Mouse (Mus musculus) brain, embryonic 14.5 days (tissue): ENCODE measurements at regions not wholly inside any gene's neighbourhood (a gene's known extent, or its start where the extent isn't known, plus 50 kb on each side); places are given as distances from the start of the nearest gene placed in this dataset.

Source experiments
- CTCF ChIP-seq: fragments of 200-500 bp; IDR thresholded peaks from 2 replicates; pipeline ENCODE4 v1.5.1; 2012; ENCODE audit warnings: inconsistent platforms, mild to moderate bottlenecking, moderate library complexity, borderline replicate concordance; ENCODE audit not compliant: insufficient read depth, insufficient read length; ENCODE audit errors: extremely low read depth
- POLR2A ChIP-seq: fragments of 200-500 bp; IDR thresholded peaks from 2 replicates; pipeline ENCODE4 v1.6.1; 2012; ENCODE audit warnings: mild to moderate bottlenecking, inconsistent platforms, borderline replicate concordance; ENCODE audit not compliant: poor library complexity, insufficient read depth, insufficient read length, severe bottlenecking; ENCODE audit errors: extremely low read depth

DNA sequence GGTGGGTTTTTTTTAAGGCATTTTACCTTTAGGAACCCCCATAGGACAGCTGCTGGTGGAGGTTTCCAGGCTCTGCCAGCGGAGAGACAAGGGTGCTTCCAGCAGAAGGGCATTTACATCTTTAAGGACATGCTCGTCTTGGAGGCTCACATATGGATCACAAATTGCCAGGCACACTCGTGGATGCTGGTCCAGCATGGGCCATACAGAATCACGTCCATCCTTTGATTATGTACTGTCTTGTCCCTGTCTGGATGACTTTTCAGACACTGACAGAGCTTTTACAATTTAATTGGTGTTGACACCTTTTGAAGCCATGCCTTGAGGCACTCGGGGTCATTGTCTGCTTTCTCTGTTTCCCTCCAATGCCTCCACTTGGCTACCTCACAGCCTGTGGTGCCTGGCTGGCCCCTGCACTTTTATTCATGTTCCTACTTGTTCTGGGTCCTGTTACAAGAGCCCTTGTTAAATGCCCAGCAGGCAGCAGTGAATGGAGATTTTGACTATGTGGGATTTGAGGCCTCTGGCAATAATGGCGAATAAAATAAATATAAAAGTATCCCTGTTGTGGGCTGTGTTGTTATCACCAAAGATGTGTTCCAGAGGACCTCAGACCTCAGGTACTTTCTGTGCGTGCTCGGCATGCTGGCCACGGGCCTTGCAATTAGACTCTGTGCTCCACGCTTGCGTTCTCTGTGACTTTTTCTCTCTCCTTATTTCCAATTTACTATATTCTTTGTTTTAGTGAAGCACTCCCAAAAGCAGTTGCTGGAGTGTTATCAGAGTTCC, 89.3 kb downstream of the Atp6v1g3 start:
- no peak for TF ChIP-seq CTCF
- no peak for TF ChIP-seq POLR2A
